Mouse (Mus musculus) stomach, adult 2 months (tissue): ENCODE results near the gene Mrpl24. TPM values are rescaled to one million over a fixed set of nuclear protein-coding genes. Genes with fewer than 3 reads are reported as not detected.

ENCODE experiments used
- polyA plus RNA-seq: library from polyadenylated mRNA; depleted of rRNA; stranded (reverse); fragments of >200 nt; gene quantifications from 2 replicates; pipeline ENCODE4 v1.2.3, GENCODE M21; 2012; rRNA removed

Gene Mrpl24
- polyA plus RNA-seq: 9.8 and 10.8 TPM in 2 replicates

DNA sequence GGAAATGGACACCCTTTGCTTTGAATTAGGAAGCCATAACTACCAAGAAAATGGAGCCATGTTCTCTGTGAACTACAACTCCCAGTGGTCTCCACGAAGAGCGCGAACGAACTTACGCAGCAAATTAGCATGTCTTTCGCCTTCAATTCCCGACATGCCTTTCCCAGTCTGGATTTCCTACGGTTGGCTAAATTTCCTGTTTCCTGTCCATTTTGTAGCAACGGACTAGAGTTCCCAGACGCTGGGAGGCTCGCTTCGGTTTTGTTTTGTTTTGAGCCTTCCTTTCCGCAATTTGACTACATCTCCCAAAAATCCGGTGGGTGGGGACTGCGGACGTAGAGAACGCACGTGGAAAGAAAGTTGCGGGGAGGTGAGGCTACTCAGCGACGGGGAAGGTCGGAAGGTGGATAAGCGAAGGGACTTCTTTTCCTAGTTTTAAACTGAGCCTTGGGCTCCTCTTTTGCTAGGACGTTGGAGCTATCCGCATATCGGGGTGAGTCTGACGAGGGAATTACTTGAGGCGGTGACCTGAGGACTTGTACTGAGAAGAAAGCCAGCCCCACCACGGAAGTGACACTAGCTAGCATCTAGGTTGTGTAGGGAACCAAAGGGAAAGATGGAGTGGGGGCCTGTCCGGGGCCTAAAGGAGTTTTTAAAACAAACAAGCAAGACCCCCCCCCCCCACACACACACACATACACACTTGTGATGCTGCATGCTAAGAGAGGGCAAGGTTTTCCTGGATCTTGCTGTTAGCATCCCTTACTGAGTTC, at the start of gene Mrpl24:
Mrpl24 (plus strand) TSS at position 171 of the 773 bp plus-strand sequence.

DNA sequence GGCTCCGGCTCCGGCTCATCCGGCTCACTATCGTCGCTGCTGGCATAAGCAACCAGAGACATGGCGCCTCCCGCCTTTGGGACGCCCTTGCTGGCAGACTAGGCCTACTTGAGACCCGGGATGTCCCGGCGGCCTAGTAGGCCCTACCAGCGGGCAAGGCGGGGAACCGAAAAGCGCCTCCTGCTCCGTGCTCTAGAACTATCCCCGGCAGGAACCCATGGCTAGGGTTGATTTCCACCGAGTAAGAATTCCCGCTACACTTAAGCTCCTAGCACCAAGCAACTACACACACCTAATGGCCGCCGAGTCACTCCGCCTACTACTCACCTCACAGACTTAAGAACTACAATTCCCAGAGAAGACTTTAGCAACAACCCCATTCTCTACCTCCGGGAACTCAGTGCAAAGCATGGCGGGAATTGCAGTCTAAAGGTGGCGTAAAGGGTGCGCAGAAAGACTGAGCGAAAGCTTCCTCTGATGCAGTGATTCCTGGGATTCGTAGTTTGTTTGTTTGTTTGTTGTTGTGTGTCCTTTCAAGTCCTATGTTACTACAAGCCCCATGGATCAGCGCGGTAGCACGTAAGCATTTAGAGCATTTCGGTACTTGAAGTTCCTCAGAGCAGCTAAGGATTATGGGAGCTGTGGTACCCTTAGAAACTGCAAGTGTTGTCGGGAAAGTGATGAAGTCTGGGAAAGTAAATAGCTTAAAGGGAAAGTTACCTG, 33.9 kb upstream of the Mrpl24 start, which contains the start of gene Prcc:
Prcc (minus strand) TSS at position 328 of the 723 bp plus-strand sequence.

GRCm38 (mm10) chr3:87905880-87906485, 13.3 kb upstream of the Mrpl24 start, which contains the start of gene Hdgf:
TSS of gene Hdgf (plus strand) at chr3:87906321.

GRCm38 (mm10) chr3:87930078-87930795, 10.9 kb downstream of the Mrpl24 start, which contains the start of the genes Isg20l2 and Rrnad1:
TSS of gene Isg20l2 (plus strand) at chr3:87930314.
TSS of gene Rrnad1 (minus strand) at chr3:87930717.

GRCm38 (mm10) chr3:87948378-87949265, 29.3 kb downstream of the Mrpl24 start, which contains the start of gene Crabp2:
TSS of gene Crabp2 (plus strand) at chr3:87948666.

GRCm38 (mm10) chr3:87970939-87971488, 51.7 kb downstream of the Mrpl24 start, which contains the start of gene Nes:
TSS of gene Nes (plus strand) at chr3:87971078.

Other genes starting within 250 kb of the Mrpl24 start
- 0.02 and 0.14 TPM in 2 replicates for gene Lrrc71, start 170.9 kb upstream of the Mrpl24 start, polyA plus RNA-seq
- gene Ntrk1, start 124.3 kb upstream of the Mrpl24 start, polyA plus RNA-seq: 0.17 and 0.20 TPM in 2 replicates
- 1.6 and 2.7 TPM in 2 replicates for gene Insrr, start 122.6 kb upstream of the Mrpl24 start, polyA plus RNA-seq
- 11.8 and 12.6 TPM in 2 replicates for gene Pear1, start 95.2 kb upstream of the Mrpl24 start, polyA plus RNA-seq
- 0.16 and 0.45 TPM in 2 replicates for gene Sh2d2a, start 72.8 kb upstream of the Mrpl24 start, polyA plus RNA-seq
- gene Prcc, start 33.9 kb upstream of the Mrpl24 start, polyA plus RNA-seq: 12.5 and 13.3 TPM in 2 replicates
- 28.9 and 30.2 TPM in 2 replicates for gene Hdgf, start 13.2 kb upstream of the Mrpl24 start, polyA plus RNA-seq
- 4.0 and 4.7 TPM in 2 replicates for gene Isg20l2, start 10.8 kb downstream of the Mrpl24 start, polyA plus RNA-seq
- 11.2 and 19.0 TPM in 2 replicates for gene Rrnad1, start 11.2 kb downstream of the Mrpl24 start, polyA plus RNA-seq
- gene Crabp2, start 29.2 kb downstream of the Mrpl24 start, polyA plus RNA-seq: 9.3 and 9.4 TPM in 2 replicates
- gene Nes, start 51.6 kb downstream of the Mrpl24 start, polyA plus RNA-seq: 1.2 and 1.7 TPM in 2 replicates
- gene Bcan, start 80.7 kb downstream of the Mrpl24 start, polyA plus RNA-seq: 0.26 and 0.44 TPM in 2 replicates
- not detected in 2 replicates for gene Hapln2, start 108.1 kb downstream of the Mrpl24 start, polyA plus RNA-seq
- gene Gpatch4, start 123.6 kb downstream of the Mrpl24 start, polyA plus RNA-seq: 1.7 and 2.1 TPM in 2 replicates
- 37.1 and 38.2 TPM in 2 replicates for gene Naxe, start 139.0 kb downstream of the Mrpl24 start, polyA plus RNA-seq
- gene Ttc24, start 158.8 kb downstream of the Mrpl24 start, polyA plus RNA-seq: not detected in 2 replicates
- gene Iqgap3, start 162.5 kb downstream of the Mrpl24 start, polyA plus RNA-seq: 4.7 and 5.7 TPM in 2 replicates
- 50.8 and 55.8 TPM in 2 replicates for gene Mef2d, start 222.9 kb downstream of the Mrpl24 start, polyA plus RNA-seq